8 mouse cellular contexts compared by ENCODE assay signal in genomic region chr1:36134584-36134983, GRCm38 (mm10).
DNase-seq lines count a peak whose midpoint lies in the region; TF ChIP-seq lines count a peak whose summit lies in the region.

No protein-coding gene starts in this region.

- TF ChIP-seq CTCF in embryonic fibroblast, embryonic 13.5 days (IDR thresholded peaks at IDR 0.05; ENCODE audit: borderline replicate concordance, insufficient read depth, low read length): peak; percentile 83

- DNase-seq in CD8-positive naive resting alpha-beta T cell, adult 2 months (ENCODE audit: low read depth in 2 of 2, low spot score in 2 of 2): peak; percentile 73 to 76
- peak; percentile 83 for DNase-seq in adrenal gland, postnatal 25 days
- peak; percentile 77 to 87 for DNase-seq in heart, postnatal 36 days
- DNase-seq in layer of hippocampus, adult 8-10 months (ENCODE audit: low spot score in 2 of 2): peak; percentile 51 to 81
- DNase-seq in lung, postnatal 10 days: peak; percentile 75
- peak; percentile 47 for DNase-seq in retina, postnatal 7 days (ENCODE audit: low read depth, low spot score)
- peak; percentile 58 for DNase-seq in urinary bladder, adult 2 months (ENCODE audit: low spot score)

- H3K4me3 ChIP-seq in embryonic fibroblast, embryonic 13.5 days (ENCODE audit: insufficient read depth, low read length): no peak overlapping the region

- intact Hi-C loops in heart, postnatal 36 days (cut with DNase I): loop anchor here (2.0 to 10.0 kb wide), 5 partner anchors 66 to 1240 kb away; partner anchors contain the start of gene Hs6st1

- H3K27ac ChIP-seq in embryonic fibroblast, embryonic 13.5 days (ENCODE audit: insufficient read depth, low read length): no peak overlapping the region

- no peak for TF ChIP-seq POLR2A in embryonic fibroblast, embryonic 13.5 days (IDR thresholded peaks at IDR 0.05; ENCODE audit: low read depth, low read length)

- H3K4me1 ChIP-seq in embryonic fibroblast, embryonic 13.5 days (ENCODE audit: control insufficient read depth, insufficient read depth, low read length): peaks cover 16% of the 10 kb centered on the region
